Mouse (Mus musculus) T-helper 1 cell (primary cell): ENCODE measurements around the gene Zbtb43.

Source experiments
- in situ Hi-C: fragments of 300-600 bp; cut with MboI, MseI; formaldehyde crosslinking; loops from one replicate; pipeline ENCODE4 v1.15.1; 2025; ENCODE audit warnings: high pct_unique_total_duplicates

Zbtb43 gene

DNA sequence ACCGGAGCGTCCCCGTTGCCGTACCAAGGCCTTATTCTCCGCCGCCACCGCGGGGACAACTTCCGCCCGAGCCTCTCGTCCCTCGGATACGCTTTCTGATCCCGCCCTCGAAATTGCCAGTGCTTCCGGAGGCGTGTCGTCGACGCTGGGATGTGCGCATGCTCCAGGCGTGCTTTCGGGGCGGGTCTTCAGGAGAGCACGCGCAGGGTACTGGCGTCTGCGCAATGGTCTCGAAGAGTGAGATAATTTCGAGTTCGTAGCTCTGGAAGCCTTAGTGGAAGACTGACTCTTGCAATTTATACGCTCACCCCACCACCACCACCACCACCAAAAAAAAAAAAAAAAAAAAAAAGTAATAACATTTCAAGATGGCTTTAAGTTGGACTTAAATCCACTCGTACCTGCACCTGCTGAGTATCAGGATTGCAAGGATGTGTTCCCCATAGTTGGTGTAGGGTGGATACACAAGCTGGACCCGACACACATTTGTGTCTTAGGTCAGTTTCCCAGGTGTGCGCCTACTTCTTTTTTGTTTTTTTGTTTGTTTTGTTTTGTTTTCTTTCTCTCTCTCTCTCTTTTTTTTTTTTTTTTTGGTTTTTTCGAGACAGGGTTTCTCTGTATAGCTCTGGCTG is at the start of gene Zbtb43:
Gene Zbtb43, minus strand, starts transcription at position 94 of the 632 bp plus-strand sequence.
- in situ Hi-C loops: no loop called here

DNA sequence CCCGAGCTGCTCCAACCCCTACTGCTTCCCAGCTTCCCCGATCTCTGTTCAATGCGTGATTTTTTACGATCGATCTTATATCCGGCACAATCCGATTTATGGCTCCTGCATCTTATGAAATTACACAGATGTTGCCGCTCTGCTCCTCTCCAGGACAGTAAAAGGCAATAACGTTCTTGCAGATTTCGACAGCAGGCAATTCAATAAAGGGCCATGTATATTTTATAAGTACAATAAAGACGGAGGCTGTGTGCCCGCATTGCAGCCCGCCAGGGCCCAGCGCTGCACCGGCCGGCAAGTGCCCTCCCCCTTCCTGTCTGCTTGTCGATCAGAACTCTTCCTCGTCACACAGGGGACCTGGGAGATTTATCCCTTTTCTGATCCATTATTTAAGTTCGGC is 47.5 kb upstream of the Zbtb43 start:
- in situ Hi-C loops: no loop called here

DNA sequence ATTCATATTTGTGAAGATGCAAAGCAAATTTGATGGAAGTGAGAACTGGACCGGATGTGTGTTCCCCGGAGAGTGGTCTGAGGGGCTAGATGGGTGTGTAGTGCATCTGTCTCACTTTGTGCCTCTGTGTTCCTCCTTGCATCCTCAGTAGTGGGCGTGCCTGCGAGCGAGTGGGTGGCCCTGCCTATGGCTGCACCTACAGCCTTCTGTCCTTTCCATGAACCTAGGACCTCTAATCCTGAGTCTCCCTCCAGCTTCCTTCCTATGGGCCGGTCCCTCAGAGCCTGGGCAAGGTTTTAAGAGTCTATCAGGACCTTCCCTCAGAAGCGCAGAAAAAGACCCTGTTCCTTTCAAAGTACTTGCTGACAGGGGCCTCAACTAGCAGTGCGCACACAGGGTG is 47.1 kb upstream of the Zbtb43 start:
- in situ Hi-C loops: no loop called here

DNA sequence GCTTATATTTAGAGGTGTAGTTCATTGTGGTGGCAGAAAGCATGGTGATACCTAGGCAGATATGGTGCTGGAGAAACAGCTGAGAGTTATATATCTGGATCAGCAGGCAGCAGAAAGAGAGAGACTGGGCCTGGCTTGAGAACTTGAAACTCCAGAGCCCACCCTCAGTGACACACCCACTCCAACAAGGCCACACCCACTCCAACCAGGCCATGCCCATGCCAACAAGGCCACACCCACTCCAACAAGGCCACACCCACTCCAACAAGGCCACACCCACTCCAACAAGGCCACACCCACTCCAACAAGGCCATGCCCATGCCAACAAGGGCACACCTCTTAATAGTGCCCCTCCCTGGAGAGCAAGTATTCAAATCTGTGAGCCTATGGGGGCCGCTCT is 42.4 kb upstream of the Zbtb43 start:
- in situ Hi-C loops: no loop called here

DNA sequence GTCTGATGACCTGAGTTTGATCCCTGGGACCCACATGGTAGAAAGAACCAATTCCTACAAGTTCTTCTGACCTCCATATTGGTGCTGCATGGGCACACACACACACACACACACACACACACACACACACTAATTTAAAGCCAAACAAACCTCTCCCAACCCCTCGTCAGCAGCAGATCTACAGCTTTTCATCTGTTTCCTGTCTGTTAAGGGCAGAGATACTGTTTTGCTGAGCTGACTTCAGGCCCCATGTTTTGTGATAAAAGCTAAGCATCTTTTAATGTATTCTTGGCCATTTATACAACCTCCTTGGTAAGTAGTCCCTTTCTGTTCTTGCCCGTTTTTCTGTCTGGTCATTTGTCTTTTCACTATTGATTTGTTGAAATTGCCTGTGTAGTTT is 34.2 kb upstream of the Zbtb43 start:
- in situ Hi-C loops: no loop called here

DNA sequence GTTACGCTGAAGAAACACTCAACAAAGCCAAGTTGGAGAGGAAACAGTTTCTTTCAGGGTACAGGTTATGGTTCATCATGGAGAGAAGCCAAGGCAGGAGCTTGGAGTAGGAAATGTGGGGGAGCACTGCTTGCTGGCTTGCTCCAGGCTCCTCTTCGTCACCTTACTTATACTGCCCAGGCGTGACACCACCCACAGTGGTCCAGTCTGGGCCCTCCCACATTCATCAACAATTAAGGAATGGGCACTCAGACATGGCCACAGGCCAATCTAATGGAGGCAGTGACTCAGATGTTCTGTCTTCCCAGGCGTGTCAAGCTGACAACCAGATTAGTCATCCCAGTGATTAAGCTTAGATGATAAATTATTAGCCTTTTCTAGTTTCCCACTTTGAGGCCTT is 29.9 kb upstream of the Zbtb43 start:
- in situ Hi-C loops: no loop called here

DNA sequence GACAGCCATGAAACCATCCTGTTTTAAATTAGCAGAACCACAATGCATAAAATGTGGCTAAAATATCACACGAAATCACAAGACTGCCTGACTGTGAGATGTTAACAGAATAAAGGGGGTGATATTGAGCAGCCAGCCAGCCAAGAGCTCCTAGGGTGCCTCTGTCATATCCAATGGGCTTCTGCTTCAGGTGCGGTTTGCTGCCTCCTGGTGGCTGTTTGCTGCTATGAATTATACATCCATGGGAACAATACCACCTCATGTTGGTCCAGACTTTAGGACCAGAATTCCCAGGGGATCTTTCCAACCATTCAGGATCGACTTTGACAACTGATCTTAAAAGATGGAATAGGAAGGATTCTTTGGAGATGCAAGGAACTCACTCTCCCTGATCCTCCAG is 27.3 kb upstream of the Zbtb43 start:
- in situ Hi-C loops: no loop called here

DNA sequence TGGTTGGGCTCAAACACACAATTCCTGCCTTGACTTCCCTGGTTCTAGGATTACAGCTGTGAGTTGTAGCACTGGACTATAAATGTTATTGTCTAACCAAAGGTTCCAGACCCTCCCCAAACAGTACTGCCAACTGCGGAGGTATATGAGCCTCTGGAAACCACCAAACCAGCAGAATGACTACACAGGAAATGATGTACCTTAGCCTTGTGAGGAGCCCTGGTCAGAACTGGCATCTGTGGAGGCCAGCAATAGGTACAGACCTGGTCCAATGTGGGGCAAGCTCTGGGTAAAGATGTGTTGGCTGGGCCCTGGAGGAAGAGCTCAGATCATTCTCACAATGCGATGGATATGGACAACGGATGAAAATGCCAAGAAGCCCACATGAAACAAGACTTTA is 23.7 kb upstream of the Zbtb43 start:
- in situ Hi-C loops: loop anchor here (5.0 kb wide), 1 partner anchor 65 kb away; no protein-coding TSS in a partner anchor

DNA sequence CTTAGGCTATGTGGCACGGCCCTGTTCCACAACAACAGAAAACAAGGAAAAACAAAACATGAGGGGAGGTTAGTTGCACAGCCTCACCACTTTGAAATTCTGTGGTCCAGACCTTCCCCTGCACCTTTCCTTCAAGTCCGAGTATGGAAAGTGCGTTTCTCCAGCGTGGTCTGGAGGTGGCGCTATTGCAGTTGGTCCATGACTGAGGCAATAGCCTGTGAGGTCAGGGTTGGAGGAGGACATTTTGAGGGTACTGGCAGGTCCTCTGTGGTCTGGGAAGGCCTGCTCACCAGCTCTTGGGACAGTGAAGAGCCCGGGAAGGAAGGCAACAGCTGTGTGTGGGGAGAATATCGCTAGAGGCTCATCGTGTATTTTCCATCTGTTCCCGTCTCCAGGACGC is 21.2 kb upstream of the Zbtb43 start:
- in situ Hi-C loops: no loop called here

DNA sequence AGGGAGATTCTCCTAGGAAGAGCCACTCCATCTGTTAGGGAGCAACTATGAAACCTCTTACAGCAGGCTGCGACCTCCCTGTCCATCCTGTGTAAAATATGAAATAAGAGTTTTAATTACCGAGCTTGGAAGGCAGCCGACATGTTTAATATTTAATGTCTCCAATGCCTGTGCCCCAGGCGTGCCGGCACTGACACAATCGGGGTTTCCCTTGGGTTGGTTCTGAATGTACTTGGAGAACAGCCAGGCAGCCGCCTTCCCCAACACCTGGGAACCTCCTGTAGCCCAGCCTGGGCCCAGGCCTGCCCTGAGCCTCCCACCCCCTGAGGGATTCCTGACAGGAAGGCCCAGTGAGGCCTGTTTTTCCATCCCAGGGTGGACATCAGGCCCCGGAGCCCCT is 19.0 kb upstream of the Zbtb43 start:
- in situ Hi-C loops: no loop called here

DNA sequence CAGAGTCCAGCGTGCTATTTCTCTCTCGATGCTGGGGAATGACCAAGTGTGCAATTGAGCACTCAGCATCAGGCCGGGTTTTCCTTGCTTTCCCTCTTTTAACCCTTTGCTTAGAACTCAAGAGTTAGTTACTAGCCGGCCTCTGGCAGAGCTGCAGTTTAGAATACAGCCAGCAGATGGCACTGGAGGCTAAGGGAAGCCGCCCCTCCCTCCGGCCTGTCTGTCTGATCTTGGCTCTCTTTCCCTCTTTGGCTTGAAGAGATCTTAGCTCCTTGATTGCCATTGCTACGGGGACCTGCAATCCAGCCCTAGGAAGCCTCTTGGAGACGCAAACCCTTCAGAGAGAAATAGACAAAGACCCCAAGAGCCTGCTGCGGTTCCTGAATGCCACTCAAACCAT is 18.5 kb upstream of the Zbtb43 start:
- in situ Hi-C loops: no loop called here

DNA sequence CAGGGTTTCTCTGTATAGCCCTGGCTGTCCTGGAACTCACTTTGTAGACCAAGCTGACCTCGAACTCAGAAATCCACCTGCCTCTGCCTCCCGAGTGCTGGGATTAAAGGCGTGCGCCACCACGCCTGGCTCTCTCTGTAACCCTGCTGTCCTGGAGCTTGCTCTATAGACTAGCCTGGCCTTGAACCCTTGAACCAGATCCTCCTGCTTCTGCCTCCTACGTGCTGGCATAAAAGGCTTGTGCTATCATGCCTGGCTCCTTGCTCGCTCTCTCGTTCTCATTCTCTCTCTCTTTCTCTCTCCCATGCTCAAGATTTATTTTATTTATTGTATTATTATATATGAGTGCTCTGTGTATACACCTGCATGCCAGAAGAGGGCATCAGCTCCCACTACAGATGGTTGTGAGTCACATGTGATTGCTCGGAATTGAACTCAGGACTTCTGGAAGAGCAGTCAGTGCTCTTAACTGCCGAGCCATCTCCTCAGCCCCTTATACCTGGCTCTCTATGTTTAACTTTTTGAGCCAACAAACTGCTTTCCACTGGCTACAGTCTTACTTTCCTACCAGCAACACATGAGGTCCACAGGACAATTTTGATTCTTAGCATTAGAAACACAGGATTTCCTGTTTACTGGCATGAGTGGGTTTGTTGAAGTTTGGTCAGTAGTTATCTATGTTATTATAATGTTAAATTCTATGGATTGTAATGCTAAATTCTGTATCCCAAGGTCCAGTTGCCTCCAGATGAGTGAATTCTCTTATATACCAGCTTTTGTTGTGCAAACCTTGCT is 9.8 kb upstream of the Zbtb43 start:
- in situ Hi-C loops: no loop called here

DNA sequence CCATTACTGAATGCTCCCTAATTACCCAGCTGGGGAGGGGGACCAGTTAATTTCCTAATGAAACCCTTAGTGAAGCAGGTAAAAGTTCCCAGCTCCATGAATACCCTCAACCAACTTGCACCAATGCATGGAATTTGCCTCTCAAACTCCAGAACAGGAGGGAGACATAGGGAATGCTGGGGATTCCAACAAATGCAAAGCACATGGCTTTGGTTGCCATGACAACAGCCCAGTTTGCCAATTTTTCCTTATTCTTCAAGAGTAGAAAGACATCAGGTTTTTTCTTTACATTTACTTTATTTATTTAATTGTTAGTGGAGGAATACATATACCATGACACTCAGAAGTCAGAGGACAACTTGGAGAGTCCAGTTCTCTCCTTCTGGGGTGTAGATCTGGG is 7.6 kb upstream of the Zbtb43 start:
- in situ Hi-C loops: no loop called here

DNA sequence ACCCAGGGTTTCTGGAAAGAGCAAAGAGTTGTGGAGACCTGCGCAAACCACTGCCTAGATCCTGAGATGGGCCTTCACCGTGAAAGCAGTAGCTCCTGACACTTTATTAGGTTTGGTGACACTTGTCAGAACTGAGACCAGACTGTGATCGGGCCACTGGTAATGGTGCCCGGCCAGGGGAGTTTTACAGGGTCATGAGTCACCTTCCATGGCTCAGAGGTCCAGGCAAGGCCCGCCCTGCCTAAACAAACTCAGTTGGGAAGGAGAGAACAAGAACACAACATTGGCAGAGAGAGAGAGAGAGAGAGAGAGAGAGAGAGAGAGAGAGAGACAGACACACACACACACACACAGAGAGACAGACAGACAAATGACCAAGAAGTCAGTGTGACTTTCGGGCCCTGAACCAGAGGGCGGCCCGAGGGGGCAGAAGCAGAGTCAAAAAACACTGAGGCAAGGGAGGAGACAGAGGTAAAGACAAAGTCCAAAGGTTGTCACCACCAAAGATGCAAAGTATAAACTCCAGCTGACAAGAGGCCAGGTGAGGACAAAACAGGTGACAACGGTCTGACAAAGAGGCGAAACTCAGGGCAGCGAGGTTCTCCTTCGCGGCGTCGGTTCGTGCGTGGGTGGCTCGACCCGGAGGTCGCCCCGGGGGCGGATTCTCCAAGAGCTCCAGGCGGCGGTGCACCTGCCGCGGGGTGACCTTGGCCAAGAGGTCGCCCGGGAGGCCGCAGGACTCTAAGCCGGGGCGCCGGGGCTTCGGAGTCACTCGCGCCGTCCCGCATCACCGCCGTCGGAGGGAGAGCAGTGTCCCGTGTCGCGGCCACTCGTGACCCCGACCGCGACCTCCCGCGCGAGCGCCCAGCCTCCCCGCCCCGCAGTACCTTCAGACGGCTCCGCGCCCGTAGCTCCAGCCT is 553 bp downstream of the Zbtb43 start:
- in situ Hi-C loops: no loop called here

DNA sequence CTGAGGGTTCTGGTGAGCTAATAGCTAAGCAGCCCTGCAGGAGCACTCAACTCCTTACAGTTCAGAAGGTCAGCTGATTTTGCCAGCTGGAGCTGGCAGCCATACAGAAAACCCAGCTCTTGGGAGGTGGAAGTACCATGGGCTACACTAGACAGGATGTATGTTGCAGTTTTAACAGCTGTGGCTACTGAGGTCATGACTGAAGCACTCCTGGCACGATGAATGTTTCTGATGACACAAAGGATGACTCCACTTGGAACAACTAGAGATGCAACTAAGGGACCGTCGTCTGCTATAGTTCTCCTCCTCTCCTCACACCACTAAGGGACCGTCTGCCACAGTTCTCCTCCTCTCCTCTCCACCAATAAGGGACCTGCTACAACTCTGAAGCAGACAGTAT is 2.4 kb downstream of the Zbtb43 start:
- in situ Hi-C loops: no loop called here

DNA sequence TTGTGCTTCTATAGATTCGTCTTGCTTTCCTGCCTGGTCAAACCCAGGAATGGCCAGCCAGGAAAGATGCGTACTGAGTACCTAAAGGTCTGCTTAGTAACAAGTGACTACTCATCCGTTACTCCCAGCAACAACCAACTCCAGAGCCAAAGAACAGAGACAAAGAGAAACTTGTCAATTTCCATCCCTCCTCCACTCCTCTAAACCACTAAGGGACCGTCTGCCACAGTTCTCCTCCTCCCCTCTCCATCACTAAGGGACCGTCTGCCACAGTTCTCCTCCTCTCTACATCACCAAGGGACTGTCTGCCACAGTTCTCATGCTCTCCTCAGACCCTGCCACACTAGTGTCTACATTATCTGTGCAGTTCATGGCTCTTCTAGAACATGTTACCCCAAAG is 3.1 kb downstream of the Zbtb43 start:
- in situ Hi-C loops: no loop called here

DNA sequence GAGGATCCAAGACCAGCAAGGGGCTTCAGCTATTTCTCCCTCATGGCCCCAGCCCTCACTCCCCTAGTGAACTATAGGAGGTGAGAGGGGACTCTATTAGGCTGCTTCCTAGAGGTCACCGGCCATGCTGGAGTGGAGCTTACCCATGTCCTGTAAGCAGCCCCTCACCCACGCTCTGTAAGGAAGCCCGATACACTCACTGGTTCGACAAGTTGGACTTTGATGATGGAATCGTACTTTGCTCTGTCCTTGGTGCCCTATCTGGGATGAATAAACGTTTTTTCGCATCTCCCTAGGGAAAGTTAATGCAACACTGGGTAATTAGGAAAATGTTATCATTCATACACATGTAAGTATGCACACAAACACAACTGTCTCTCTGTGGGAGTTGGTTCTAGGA is 6.3 kb downstream of the Zbtb43 start:
- in situ Hi-C loops: no loop called here

DNA sequence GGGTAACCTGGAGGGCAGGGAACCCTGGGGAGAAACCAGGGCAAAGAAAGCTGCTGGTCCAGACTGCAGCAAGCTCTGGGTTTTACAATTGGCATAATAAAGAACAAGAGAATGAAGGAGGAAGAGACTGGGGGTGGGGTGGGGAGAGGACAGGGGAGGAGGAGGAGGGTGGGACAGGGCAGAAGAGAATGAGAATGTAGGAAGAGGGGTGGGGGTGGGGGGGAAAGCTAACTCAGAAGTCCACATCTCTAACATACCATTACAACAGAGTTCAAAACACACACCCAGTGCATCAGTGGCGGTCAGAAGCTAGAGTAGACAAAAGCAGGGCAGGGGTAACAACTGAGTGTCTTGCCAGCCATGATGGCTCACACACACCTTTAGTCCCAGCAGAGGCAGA is 7.3 kb downstream of the Zbtb43 start:
- in situ Hi-C loops: no loop called here

DNA sequence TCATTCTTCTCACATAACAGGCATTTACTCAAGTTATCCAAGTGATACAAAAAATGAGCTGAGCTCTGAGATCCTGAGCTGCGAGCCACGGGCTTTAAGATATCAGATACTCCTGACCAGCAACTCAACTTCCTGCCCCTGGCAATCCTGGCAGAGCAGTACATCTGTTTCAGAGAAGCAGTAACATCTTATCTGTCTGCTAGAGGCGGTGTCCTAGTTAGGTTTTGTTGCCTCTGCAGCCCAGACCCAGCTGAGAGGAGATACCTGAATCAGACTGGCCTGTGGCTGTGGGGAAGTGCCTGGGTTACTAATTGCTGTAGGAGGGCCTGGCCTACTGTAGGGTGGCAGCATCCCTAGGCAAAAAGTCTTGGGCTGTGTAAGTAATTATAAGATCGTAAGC is 8.7 kb downstream of the Zbtb43 start:
- in situ Hi-C loops: no loop called here

DNA sequence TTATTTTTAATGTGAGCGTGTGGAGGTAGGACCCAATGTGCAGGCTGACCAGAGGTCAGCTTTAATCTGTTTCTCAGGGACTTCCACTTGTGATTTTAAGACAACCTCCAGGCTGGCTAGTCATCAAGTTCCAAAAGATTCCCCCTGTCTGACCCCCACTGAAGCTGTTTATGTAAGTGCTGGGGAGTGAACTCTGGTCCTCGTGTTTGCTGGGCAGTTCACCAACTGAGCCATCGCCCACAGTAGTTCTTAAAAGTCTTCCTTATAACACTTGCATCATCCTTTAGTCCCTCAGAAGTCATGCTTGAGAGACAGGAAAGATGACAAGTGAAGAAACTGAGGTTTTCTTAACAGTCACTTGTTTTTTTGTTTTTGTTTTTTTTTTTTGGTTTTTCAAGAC is 11.7 kb downstream of the Zbtb43 start:
- in situ Hi-C loops: no loop called here

DNA sequence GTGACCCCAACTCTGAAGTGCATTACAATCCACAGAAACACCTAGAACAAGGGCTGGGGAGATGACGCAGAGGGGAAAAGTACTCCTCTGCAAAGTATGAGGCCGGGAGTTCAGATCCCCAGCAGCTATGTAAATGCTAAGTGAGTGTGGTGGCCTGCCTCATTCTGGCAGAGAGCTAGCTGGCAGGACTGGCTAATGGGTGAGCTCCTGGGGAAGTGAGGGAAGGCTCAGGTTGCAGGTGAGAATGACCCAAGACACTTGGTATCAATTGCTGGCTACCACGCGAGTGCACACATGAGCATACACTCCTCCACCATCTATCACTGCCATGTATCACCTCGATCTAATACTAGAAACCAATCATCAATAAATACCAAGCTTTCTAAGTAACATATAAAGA is 12.1 kb downstream of the Zbtb43 start:
- in situ Hi-C loops: no loop called here

DNA sequence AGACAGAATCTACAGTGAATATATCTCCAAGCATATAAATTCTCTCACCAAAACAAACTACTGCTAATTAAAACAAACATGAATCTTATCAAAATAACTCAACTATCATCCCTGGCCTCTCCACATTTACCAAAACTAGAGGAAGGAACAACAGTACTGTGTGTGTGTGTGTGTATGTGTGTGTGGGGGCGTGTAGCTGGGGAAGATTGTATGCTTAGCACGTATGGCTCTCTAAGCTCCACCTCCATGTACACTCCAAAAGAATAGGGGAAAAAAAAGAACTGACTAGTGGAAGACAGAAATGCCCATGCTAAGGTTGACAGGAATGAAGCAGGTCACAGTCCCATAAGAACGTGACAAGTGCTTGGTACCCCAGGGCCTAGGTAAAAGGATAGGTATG is 13.0 kb downstream of the Zbtb43 start:
- in situ Hi-C loops: no loop called here

DNA sequence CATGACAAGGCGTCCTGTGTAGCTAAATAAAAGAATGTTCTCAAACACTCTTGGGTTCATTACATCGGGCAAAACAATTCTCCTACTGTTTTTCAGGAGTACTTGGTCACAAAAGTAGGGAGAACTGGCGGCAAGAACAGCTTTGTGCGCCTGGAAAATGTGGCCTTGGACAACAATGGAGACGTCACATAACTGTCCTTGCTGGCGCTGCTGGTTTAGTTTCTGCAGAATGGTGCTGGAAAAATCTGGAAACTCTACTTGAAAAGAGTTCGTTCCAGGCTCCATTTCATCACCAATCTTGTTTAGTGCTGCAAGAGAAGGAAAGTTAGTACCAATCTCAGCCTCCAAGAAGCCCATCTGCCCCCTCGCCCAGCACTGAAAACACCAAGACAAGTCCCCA is 13.5 kb downstream of the Zbtb43 start:
- in situ Hi-C loops: no loop called here
